Mouse (Mus musculus): ENCODE data around the gene 1700025C18Rik. TPM values are rescaled to one million over a fixed set of nuclear protein-coding genes. Genes with fewer than 3 reads are reported as not detected.

Gene 1700025C18Rik
- total RNA-seq, 1 experiment from 2014 or later = not detected

- DNase-seq = peak; percentile 99
Measured at GRCm38 (mm10) chr2:165034131-165035057, 56.2 kb downstream of the 1700025C18Rik start, which contains the start of gene Ncoa5. Gene Ncoa5, minus strand, starts transcription at chr2:165034867.

- no peak for DNase-seq
Measured at GRCm38 (mm10) chr2:165033306-165033705, 57.2 kb downstream of the 1700025C18Rik start.

DNA sequence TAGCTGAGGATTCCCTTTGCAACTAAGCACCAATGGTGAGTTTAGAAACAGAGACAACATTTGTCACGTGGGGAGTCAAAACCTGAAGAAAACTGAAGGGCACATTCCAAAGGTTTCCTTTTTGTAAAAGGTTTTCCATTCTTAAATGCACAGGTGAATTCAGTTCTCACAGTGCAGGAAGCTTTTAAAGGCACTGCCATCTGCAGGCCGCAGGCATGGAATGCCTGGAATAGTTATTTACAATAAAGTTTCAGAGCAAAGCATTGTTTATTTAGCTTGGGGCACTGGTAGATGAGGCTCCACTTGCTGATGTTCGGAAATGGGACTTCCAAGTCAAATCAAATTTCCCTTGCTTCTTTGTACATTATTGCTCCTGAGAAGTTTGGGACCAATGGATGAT is 58.0 kb downstream of the 1700025C18Rik start:
- DNase-seq = no peak

Other genes starting within 250 kb of the 1700025C18Rik start
- gene Pltp, start 233.0 kb downstream of the 1700025C18Rik start, total RNA-seq (2021) = 35.4 and 36.2 TPM in 2 replicates
- gene Pcif1, start 211.4 kb downstream of the 1700025C18Rik start, total RNA-seq (2021) = 42.3 and 54.0 TPM in 2 replicates
- gene Zfp335, start 179.0 kb downstream of the 1700025C18Rik start, total RNA-seq (2021) = 17.3 and 19.4 TPM in 2 replicates
- gene Mmp9, start 150.0 kb downstream of the 1700025C18Rik start, total RNA-seq (2021) = 1.7 and 2.0 TPM in 2 replicates
- gene Slc12a5, start 129.9 kb downstream of the 1700025C18Rik start, total RNA-seq (2021) = 8.4 and 8.7 TPM in 2 replicates
- gene Ncoa5, start 55.9 kb downstream of the 1700025C18Rik start, total RNA-seq (2021) = 37.6 and 40.5 TPM in 2 replicates
- 3.3 and 6.5 TPM in 2 replicates for gene Cd40, start 35.1 kb downstream of the 1700025C18Rik start, total RNA-seq (2021)
- 1.3 and 1.6 TPM in 2 replicates for gene Cdh22, start 144.1 kb upstream of the 1700025C18Rik start, total RNA-seq (2021)
- 32.8 and 36.4 TPM in 2 replicates for gene Slc35c2, start 197.1 kb upstream of the 1700025C18Rik start, total RNA-seq (2021)
- 26.2 and 27.8 TPM in 2 replicates for gene Elmo2, start 235.7 kb upstream of the 1700025C18Rik start, total RNA-seq (2021)